In genomic region chr3:142436824-142437223, GRCm38 (mm10) we compare ENCODE assay signal across 20 mouse cellular contexts. TPM values are rescaled to one million over a fixed set of nuclear protein-coding genes. Genes with fewer than 3 reads are reported as not detected.
"Had no signal": no experiment of that assay in that cellular context is flagged by ENCODE, and none has a peak within 500 bp of the region (broad histone marks: within the 10 kb centered on the region; RNA-seq: fewer than 3 reads in every experiment).

No protein-coding gene starts in this region.

- H3K36me3 ChIP-seq: limb, embryonic 10.5 days; limb, embryonic 13.5 days; liver, embryonic 12.5 days; liver, embryonic 15.5 days; lung, embryonic 15.5 days had no signal

- H3K4me3 ChIP-seq: limb, embryonic 10.5 days; limb, embryonic 13.5 days; liver, embryonic 12.5 days; liver, embryonic 15.5 days; lung, embryonic 15.5 days had no signal

- DNase-seq: kidney, postnatal 10 days; kidney, postnatal 36 days; liver; lung, adult 18-20 months; lung, postnatal 10 days; lung, postnatal 36 days; midbrain, embryonic 14.5 days; right cerebral cortex, adult 18-20 months; right cerebral cortex, postnatal 14 days; right cerebral cortex, postnatal 4 days; thymus, adult 2 months; thymus, postnatal 25 days had no signal

- H3K27me3 ChIP-seq: lung, embryonic 15.5 days had no signal

- H3K9me3 ChIP-seq: limb, embryonic 10.5 days; limb, embryonic 13.5 days; liver, embryonic 12.5 days; liver, embryonic 15.5 days; lung, embryonic 15.5 days had no signal

- H3K4me1 ChIP-seq: liver, embryonic 15.5 days had no signal

- H3K4me2 ChIP-seq: limb, embryonic 13.5 days; liver, embryonic 12.5 days; liver, embryonic 15.5 days; lung, embryonic 15.5 days; midbrain, embryonic 11.5 days had no signal

- H3K9ac ChIP-seq: limb, embryonic 13.5 days; liver, embryonic 12.5 days; liver, embryonic 15.5 days; lung, embryonic 15.5 days had no signal

- ATAC-seq: liver, embryonic 12.5 days had no signal

- H3K27ac ChIP-seq: limb, embryonic 10.5 days; limb, embryonic 13.5 days; liver, embryonic 12.5 days; liver, embryonic 15.5 days; lung, embryonic 15.5 days; stomach, postnatal 0 days had no signal

RNA-seq across cellular contexts. Expression of gene Gbp5, which starts 57.0 kb away (rescaled TPM):
- polyA plus RNA-seq: kidney, embryonic 14.5 days; midbrain, embryonic 11.5 days had no signal
